Mouse (Mus musculus): ENCODE measurements around the gene Il17re. TPM values are rescaled to one million over a fixed set of nuclear protein-coding genes. Genes with fewer than 3 reads are reported as not detected.

Il17re gene
- polyA plus RNA-seq (2012; rRNA removed), result 65.1 and 72.6 TPM in 2 replicates

GRCm38 (mm10) chr6:113457952-113458534 lies at the start of gene Il17re:
Gene Il17re, plus strand, starts transcription at chr6:113458484.

GRCm38 (mm10) chr6:113419199-113419587 lies 39.1 kb upstream of the Il17re start, which contains the start of gene Rpusd3:
Gene Rpusd3, minus strand, starts transcription at chr6:113419340.

GRCm38 (mm10) chr6:113435664-113436205 lies 22.5 kb upstream of the Il17re start, which contains the start of gene Cidec:
Gene Cidec, minus strand, starts transcription at chr6:113435760.

DNA sequence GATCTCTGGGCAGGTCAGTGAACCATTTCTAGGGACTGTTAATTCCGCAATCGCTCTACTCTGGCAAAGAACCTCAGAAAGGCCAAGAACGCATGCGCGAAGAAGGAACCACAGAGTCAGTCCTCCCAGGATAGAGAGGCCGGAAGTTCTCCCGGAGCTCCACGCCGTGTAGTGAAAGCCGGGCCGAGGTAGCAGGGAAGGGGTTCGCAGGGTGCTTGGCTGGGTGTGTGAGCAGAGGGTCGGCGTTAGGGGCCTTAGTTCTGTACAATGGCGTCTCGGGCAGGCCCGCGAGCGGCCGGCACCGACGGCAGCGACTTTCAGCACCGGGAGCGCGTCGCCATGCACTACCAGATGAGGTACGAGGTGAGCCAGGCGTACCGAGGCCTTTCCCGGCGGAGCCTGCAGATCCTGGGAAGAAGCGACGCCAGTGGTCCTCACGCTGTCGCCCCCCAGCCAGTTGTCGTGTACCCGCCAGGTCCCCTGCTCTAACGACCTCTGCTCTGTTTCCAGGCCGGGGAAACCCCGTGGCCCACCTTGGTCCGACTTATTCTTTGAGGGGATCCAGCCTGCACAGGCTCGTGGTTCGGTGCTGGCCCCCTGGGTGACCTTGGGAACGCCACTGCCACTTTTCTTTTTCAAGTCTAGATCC lies 15.7 kb upstream of the Il17re start, which contains the start of gene Jagn1:
Gene Jagn1 (plus strand): TSS at position 128 of the 649 bp plus-strand sequence.

GRCm38 (mm10) chr6:113471297-113471936 lies 13.1 kb downstream of the Il17re start, which contains the start of gene Il17rc:
Gene Il17rc, plus strand, starts transcription at chr6:113471427.

DNA sequence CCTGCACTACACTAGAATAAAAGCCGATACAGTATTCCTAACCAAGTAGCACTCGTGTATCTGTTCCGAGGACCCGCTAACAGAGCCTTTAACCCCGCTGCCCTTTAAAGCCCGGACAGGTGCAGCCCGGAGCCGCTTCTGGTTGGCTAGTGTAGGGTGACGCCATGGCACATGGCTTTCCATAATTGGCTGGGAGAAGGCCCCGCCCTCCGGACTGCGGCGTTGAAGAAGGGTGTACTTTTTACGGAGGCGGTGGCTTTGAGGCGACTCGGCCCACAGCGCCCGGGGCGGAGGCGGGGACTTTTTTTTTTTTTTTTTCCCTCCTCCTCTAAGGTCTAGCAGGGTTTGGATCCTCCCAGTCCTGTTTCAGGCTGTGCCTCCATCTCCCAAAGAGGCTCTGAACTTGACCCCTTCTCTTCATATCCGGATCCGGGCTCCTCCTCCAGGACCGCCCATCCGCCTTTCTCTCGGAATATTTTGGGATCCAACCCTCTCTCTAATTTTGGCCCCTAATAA lies 24.9 kb downstream of the Il17re start, which contains the start of gene Creld1:
Gene Creld1 (plus strand): TSS at position 198 of the 516 bp plus-strand sequence.

DNA sequence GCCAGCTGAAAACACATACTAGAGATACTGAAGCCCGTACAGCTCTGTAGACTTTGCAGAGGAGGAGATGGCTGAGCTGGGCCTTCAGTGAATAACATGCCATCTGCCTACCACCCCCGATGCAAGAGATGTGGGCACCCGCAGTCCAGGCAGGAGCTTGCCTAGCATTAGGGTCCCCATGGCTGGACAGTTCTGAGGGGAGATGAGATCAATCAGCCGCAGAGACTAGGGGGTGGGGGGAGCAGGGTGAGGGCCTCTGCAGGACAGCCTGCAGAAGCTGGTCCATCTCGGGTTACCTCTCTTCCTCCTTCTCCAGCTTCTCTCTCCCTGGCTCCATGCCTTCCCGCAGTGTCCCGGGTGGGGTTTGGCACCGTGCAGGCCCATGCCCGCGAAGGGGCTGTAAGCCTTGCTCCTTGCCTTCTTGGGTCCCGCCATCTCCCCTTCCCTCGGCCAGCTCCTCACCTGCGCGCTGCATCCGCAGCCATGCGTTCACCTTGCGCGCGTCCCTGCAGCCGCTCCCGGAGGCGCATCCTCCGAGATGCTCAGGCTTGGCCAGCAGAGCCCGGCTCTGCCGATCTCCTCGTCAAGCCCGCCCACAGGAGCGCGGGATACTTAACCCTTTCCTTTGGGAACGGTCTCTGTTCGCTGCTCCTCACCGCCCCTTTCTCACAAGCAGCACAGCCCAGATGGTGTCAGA lies 43.3 kb downstream of the Il17re start, which contains the start of gene Prrt3:
Gene Prrt3 (minus strand): TSS at position 544 of the 697 bp plus-strand sequence.

Other genes starting within 250 kb of the Il17re start
- 49.7 and 54.9 TPM in 2 replicates for gene Mtmr14, start 220.6 kb upstream of the Il17re start, polyA plus RNA-seq (2012; rRNA removed)
- gene Cpne9, start 176.2 kb upstream of the Il17re start, polyA plus RNA-seq (2012; rRNA removed), result not detected in 2 replicates
- 18.4 and 20.7 TPM in 2 replicates for gene Brpf1, start 151.3 kb upstream of the Il17re start, polyA plus RNA-seq (2012; rRNA removed)
- gene Ogg1, start 131.5 kb upstream of the Il17re start, polyA plus RNA-seq (2012; rRNA removed), result 15.0 and 17.0 TPM in 2 replicates
- 51.0 and 52.5 TPM in 2 replicates for gene Camk1, start 114.5 kb upstream of the Il17re start, polyA plus RNA-seq (2012; rRNA removed)
- 27.3 and 28.2 TPM in 2 replicates for gene Tada3, start 80.6 kb upstream of the Il17re start, polyA plus RNA-seq (2012; rRNA removed)
- 93.9 and 95.9 TPM in 2 replicates for gene Arpc4, start 80.4 kb upstream of the Il17re start, polyA plus RNA-seq (2012; rRNA removed)
- 13.7 and 17.6 TPM in 2 replicates for gene Ttll3, start 69.2 kb upstream of the Il17re start, polyA plus RNA-seq (2012; rRNA removed)
- gene Rpusd3, start 39.1 kb upstream of the Il17re start, polyA plus RNA-seq (2012; rRNA removed), result 60.5 and 82.9 TPM in 2 replicates
- gene Cidec, start 22.7 kb upstream of the Il17re start, polyA plus RNA-seq (2012; rRNA removed), result 36.2 and 51.7 TPM in 2 replicates
- 40.7 and 52.2 TPM in 2 replicates for gene Jagn1, start 15.9 kb upstream of the Il17re start, polyA plus RNA-seq (2012; rRNA removed)
- 362 and 371 TPM in 2 replicates for gene Il17rc, start 12.9 kb downstream of the Il17re start, polyA plus RNA-seq (2012; rRNA removed)
- 11.6 and 14.9 TPM in 2 replicates for gene Creld1, start 24.8 kb downstream of the Il17re start, polyA plus RNA-seq (2012; rRNA removed)
- 0.12 and 0.23 TPM in 2 replicates for gene Prrt3, start 43.4 kb downstream of the Il17re start, polyA plus RNA-seq (2012; rRNA removed)
- gene Emc3, start 73.2 kb downstream of the Il17re start, polyA plus RNA-seq (2012; rRNA removed), result 31.9 TPM in 2 replicates
- gene Fancd2, start 73.2 kb downstream of the Il17re start, polyA plus RNA-seq (2012; rRNA removed), result 1.5 and 1.8 TPM in 2 replicates
- not detected in 2 replicates for gene Fancd2os, start 142.2 kb downstream of the Il17re start, polyA plus RNA-seq (2012; rRNA removed)
- 78.5 and 91.9 TPM in 2 replicates for gene Brk1, start 146.3 kb downstream of the Il17re start, polyA plus RNA-seq (2012; rRNA removed)
- gene Vhl, start 165.5 kb downstream of the Il17re start, polyA plus RNA-seq (2012; rRNA removed), result 10.7 and 10.9 TPM in 2 replicates
- gene Irak2, start 180.0 kb downstream of the Il17re start, polyA plus RNA-seq (2012; rRNA removed), result 48.1 and 50.3 TPM in 2 replicates
- 21.7 and 25.6 TPM in 2 replicates for gene Tatdn2, start 238.6 kb downstream of the Il17re start, polyA plus RNA-seq (2012; rRNA removed)